Mouse (Mus musculus) liver, embryonic 14.5 days (tissue): ENCODE data around the gene Fam57b.

Source experiments
- CTCF ChIP-seq: IDR thresholded peaks from 2 replicates; pipeline ENCODE4 v1.5.1; 2016; ENCODE audit warnings: antibody characterized with exemption, low read depth, control low read depth
- EP300 ChIP-seq: IDR thresholded peaks from 2 replicates; pipeline ENCODE4 v1.6.1; 2016; ENCODE audit warnings: antibody characterized with exemption, low read depth

GRCm38 (mm10) chr7:126765540-126765939 lies 31.9 kb upstream of the Fam57b start:
- TF ChIP-seq CTCF, result 0 out of 2 replicates have a peak, but pooled peaks have one; percentile 4
- no peak for TF ChIP-seq EP300
